Mouse (Mus musculus): ENCODE measurements around the gene Iah1. TPM values are rescaled to one million over a fixed set of nuclear protein-coding genes. Genes with fewer than 3 reads are reported as not detected.

Iah1 gene
- total and polyA plus RNA-seq, 3 experiments, result 27.8 to 108 (median 49.5) TPM

GRCm38 (mm10) chr12:21340674-21341073 is 24.5 kb downstream of the Iah1 start:
- DNase-seq (ENCODE audit: low spot score), result no peak
- ATAC-seq (ENCODE audit: extremely low read depth, insufficient number of reproducible peaks, low FRiP score, poor library complexity, severe bottlenecking), result no peak
- H3K4me3 ChIP-seq (ENCODE audit: low read depth, low read length), result no peak overlapping the region
- no peak for TF ChIP-seq POLR2AphosphoS5 (IDR thresholded peaks at IDR 0.05; ENCODE audit: insufficient replicate concordance, low read depth, low read length)
- H3K9me3 ChIP-seq (replicated peaks), result no peaks in the 10 kb centered on the region
- peaks cover 7% of the 10 kb centered on the region; the same call in 1 of the 2 replicates for H3K4me1 ChIP-seq (ENCODE audit: insufficient read depth, low read depth, low read length)
- H3K36me3 ChIP-seq (replicated peaks), result peaks cover 69% of the 10 kb centered on the region
- H3K27me3 ChIP-seq (ENCODE audit: insufficient read depth, low read length), result no peaks in the 10 kb centered on the region

DNA sequence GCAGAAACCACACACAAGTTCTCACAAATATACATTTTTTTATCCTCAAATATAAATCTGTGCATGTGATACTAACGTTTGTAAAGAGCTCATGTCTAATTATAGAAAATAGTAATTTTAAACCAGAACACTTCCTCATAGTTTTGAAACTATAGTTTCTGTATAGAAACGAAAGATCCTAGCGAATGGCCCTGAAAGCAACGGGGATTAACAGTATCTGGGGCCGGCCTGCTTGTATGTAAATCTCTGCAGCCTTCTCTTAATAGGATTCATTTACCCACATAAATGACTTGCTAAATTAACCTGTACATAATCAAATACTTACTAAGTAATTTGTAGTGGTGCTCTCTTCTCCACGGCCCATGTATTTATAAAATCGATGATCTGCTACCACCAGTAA is 30.8 kb downstream of the Iah1 start:
- no peak for DNase-seq (ENCODE audit: low spot score)
- peaks cover 60% of the 10 kb centered on the region for H3K36me3 ChIP-seq (replicated peaks)
- no peaks in the 10 kb centered on the region for H3K9me3 ChIP-seq (replicated peaks)
- no peak overlapping the region for H3K4me3 ChIP-seq (ENCODE audit: low read depth, low read length)
- no peaks in the 10 kb centered on the region for H3K27me3 ChIP-seq (ENCODE audit: insufficient read depth, low read length)
- no peak for TF ChIP-seq GATA2 (IDR thresholded peaks at IDR 0.05; ENCODE audit: borderline replicate concordance, low read depth, low read length)
- no peak for TF ChIP-seq GATA1 (IDR thresholded peaks at IDR 0.05; ENCODE audit: borderline replicate concordance, low read length)
- no peak for TF ChIP-seq CTCF (IDR thresholded peaks at IDR 0.05; ENCODE audit: low read depth, low read length)
- no peak for TF ChIP-seq POLR2AphosphoS5 (IDR thresholded peaks at IDR 0.05; ENCODE audit: insufficient replicate concordance, low read depth, low read length)
- no peak for TF ChIP-seq TAL1 (conservative IDR thresholded peaks at IDR 0.05; ENCODE audit: low read depth, low read length)
- H3K4me1 ChIP-seq (ENCODE audit: insufficient read depth, low read depth, low read length), result no peaks in the 10 kb centered on the region
- ATAC-seq (ENCODE audit: extremely low read depth, insufficient number of reproducible peaks, low FRiP score, poor library complexity, severe bottlenecking), result no peak

GRCm38 (mm10) chr12:21350113-21350876 is 34.1 kb downstream of the Iah1 start:
- DNase-seq (ENCODE audit: low spot score), result no peak
- Histone ChIP-seq H3K4me1 (ENCODE audit: insufficient read depth, low read depth, low read length) (no peaks in the 10 kb centered on the region), H3K36me3 (replicated peaks) (peaks cover 72% of the 10 kb centered on the region), H3K27me3 (ENCODE audit: insufficient read depth, low read length) (no peaks in the 10 kb centered on the region), H3K9me3 (replicated peaks) (no peaks in the 10 kb centered on the region), H3K4me3 (ENCODE audit: low read depth, low read length) (no peak overlapping the region)
- no peak for TF ChIP-seq GATA2 (IDR thresholded peaks at IDR 0.05; ENCODE audit: borderline replicate concordance, low read depth, low read length)
- TF ChIP-seq GATA1 (IDR thresholded peaks at IDR 0.05; ENCODE audit: borderline replicate concordance, low read length), result no peak
- TF ChIP-seq TAL1 (conservative IDR thresholded peaks at IDR 0.05; ENCODE audit: low read depth, low read length), result no peak
- TF ChIP-seq CTCF (IDR thresholded peaks at IDR 0.05; ENCODE audit: low read depth, low read length), result no peak
- no peak for TF ChIP-seq POLR2AphosphoS5 (IDR thresholded peaks at IDR 0.05; ENCODE audit: insufficient replicate concordance, low read depth, low read length)
- ATAC-seq (ENCODE audit: extremely low read depth, insufficient number of reproducible peaks, low FRiP score, poor library complexity, severe bottlenecking), result no peak

GRCm38 (mm10) chr12:21353681-21354080 is 37.5 kb downstream of the Iah1 start:
- TF ChIP-seq POLR2AphosphoS5 (IDR thresholded peaks at IDR 0.05; ENCODE audit: insufficient replicate concordance, low read depth, low read length) (no peak), GATA2 (IDR thresholded peaks at IDR 0.05; ENCODE audit: borderline replicate concordance, low read depth, low read length) (no peak), GATA1 (IDR thresholded peaks at IDR 0.05; ENCODE audit: borderline replicate concordance, low read length) (no peak), CTCF (IDR thresholded peaks at IDR 0.05; ENCODE audit: low read depth, low read length) (no peak), TAL1 (conservative IDR thresholded peaks at IDR 0.05; ENCODE audit: low read depth, low read length) (no peak)
- H3K4me1 ChIP-seq (ENCODE audit: insufficient read depth, low read depth, low read length), result no peaks in the 10 kb centered on the region
- ATAC-seq (ENCODE audit: extremely low read depth, insufficient number of reproducible peaks, low FRiP score, poor library complexity, severe bottlenecking) (no peak), DNase-seq (ENCODE audit: low spot score) (no peak)
- H3K4me3 ChIP-seq (ENCODE audit: low read depth, low read length), result no peak overlapping the region
- H3K27me3 ChIP-seq (ENCODE audit: insufficient read depth, low read length), result no peaks in the 10 kb centered on the region
- no peaks in the 10 kb centered on the region for H3K9me3 ChIP-seq (replicated peaks)
- peaks cover 63% of the 10 kb centered on the region for H3K36me3 ChIP-seq (replicated peaks)

DNA sequence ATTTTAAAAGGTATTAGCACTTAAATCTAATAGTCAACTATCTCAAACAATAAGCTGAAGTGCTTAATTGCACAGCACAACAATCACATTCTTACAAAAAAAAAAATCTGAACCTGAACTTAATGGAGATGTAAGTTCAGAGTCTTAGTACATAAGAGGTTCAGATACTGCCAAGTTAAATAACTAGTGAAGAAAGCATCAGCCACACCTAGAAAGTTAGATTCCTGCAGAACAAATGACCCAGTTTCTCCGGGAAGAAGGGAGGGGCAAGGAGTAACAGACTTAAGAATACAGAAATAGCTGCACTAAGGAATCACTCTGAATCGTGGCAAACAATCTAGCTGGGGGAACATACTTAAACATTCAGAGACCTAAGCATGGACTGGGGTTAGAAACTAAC is 46.5 kb downstream of the Iah1 start:
- H3K36me3 ChIP-seq (replicated peaks), result peaks cover 47% of the 10 kb centered on the region

GRCm38 (mm10) chr12:21363195-21363594 is 47.0 kb downstream of the Iah1 start:
- H3K4me1 ChIP-seq (ENCODE audit: insufficient read depth, low read depth, low read length), result no peaks in the 10 kb centered on the region; the same call in 1 of the 2 replicates
- H3K36me3 ChIP-seq (replicated peaks), result peaks cover 44% of the 10 kb centered on the region
- H3K4me3 ChIP-seq (ENCODE audit: low read depth, low read length), result no peak overlapping the region
- H3K27me3 ChIP-seq (ENCODE audit: insufficient read depth, low read length), result no peaks in the 10 kb centered on the region
- no peaks in the 10 kb centered on the region for H3K9me3 ChIP-seq (replicated peaks)
- no peak for TF ChIP-seq POLR2AphosphoS5 (IDR thresholded peaks at IDR 0.05; ENCODE audit: insufficient replicate concordance, low read depth, low read length)
- DNase-seq (ENCODE audit: low spot score) (no peak), ATAC-seq (ENCODE audit: extremely low read depth, insufficient number of reproducible peaks, low FRiP score, poor library complexity, severe bottlenecking) (no peak)

More for the DNA sequence above, 46.5 kb downstream of the Iah1 start:
- DNase-seq (ENCODE audit: low spot score), result no peak
- H3K4me1 ChIP-seq (ENCODE audit: insufficient read depth, low read depth, low read length), result no peaks in the 10 kb centered on the region; the same call in 1 of the 2 replicates
- no peak for ATAC-seq (ENCODE audit: extremely low read depth, insufficient number of reproducible peaks, low FRiP score, poor library complexity, severe bottlenecking)
- no peak for TF ChIP-seq GATA1 (IDR thresholded peaks at IDR 0.05; ENCODE audit: borderline replicate concordance, low read length)
- no peak for TF ChIP-seq CTCF (IDR thresholded peaks at IDR 0.05; ENCODE audit: low read depth, low read length)
- no peak for TF ChIP-seq POLR2AphosphoS5 (IDR thresholded peaks at IDR 0.05; ENCODE audit: insufficient replicate concordance, low read depth, low read length)
- no peak for TF ChIP-seq GATA2 (IDR thresholded peaks at IDR 0.05; ENCODE audit: borderline replicate concordance, low read depth, low read length)
- no peak for TF ChIP-seq TAL1 (conservative IDR thresholded peaks at IDR 0.05; ENCODE audit: low read depth, low read length)
- no peaks in the 10 kb centered on the region for H3K9me3 ChIP-seq (replicated peaks)
- no peak overlapping the region for H3K4me3 ChIP-seq (ENCODE audit: low read depth, low read length)
- no peaks in the 10 kb centered on the region for H3K27me3 ChIP-seq (ENCODE audit: insufficient read depth, low read length)
